Comparison of ENCODE assay signal across 16 mouse cellular contexts in genomic region chr10:83076816-83077215, GRCm38 (mm10).
"Had no signal": no experiment of that assay in that cellular context is flagged by ENCODE, and none has a peak within 500 bp of the region (broad histone marks: within the 10 kb centered on the region; RNA-seq: fewer than 3 reads in every experiment).

No protein-coding gene starts in this region.

- DNase-seq: gastrocnemius, postnatal 25 days; heart, adult 18-20 months; heart, postnatal 10 days; heart, postnatal 4 days; kidney, adult 11 months; kidney, adult 2 months; kidney, adult 9 months; kidney, postnatal 14 days; kidney, postnatal 36 days; layer of hippocampus, adult 9-11 months; layer of hippocampus, postnatal 36 days; left cerebral cortex, postnatal 4 days; lung, adult 18-20 months had no signal

- ATAC-seq: hindbrain, embryonic 16.5 days; intestine, embryonic 16.5 days; liver, embryonic 12.5 days had no signal
